Mouse (Mus musculus) spleen, adult 2 months (tissue): ENCODE data around the gene Tpcn1.

Experiments
- CTCF ChIP-seq: fragments of 200-500 bp; IDR thresholded peaks from 2 replicates; pipeline ENCODE4 v1.5.1; 2011; ENCODE audit warnings: mild to moderate bottlenecking, inconsistent platforms; ENCODE audit not compliant: insufficient read depth, insufficient read length, insufficient replicate concordance; ENCODE audit errors: extremely low read depth
- POLR2A ChIP-seq: fragments of 200-500 bp; IDR thresholded peaks from 2 replicates; pipeline ENCODE4 v1.6.1; 2011; ENCODE audit warnings: low read depth, low read length, inconsistent platforms

DNA sequence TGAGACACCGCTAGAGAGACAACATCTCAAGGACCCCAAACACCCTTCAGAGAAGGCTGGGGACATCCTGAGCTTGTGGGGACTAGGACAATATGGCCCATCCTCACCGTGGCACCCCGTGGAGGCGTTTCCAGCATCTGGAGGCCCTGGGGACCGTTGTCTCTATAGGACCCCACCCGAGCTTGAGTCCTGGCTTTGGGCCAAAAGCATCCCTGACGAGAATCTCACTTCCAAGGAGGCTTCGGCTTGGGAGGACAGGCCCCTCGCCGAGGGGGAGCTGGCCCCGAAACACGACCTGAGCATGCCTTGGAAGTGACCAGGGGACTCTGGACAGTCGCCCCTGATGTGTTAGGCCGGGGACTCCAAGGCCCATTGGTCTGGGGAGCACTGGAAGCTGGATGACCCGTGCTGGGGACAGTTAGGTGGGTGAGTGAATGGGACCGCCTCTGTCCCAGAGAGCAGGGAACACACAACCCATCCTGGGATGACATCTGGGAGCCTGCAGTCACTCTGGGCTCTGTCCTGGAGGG lies 20.8 kb upstream of the Tpcn1 start:
- TF ChIP-seq POLR2A = no peak
- TF ChIP-seq CTCF = no peak
